Mouse (Mus musculus) liver, embryonic 14.5 days (tissue): Measurements from ENCODE around the gene Dusp1. TPM values are rescaled to one million over a fixed set of nuclear protein-coding genes. Genes with fewer than 3 reads are reported as not detected.

Experiments
- ATAC-seq: fragments of 200-750 bp; cut with Nextera tagmentation; 2 replicates; pipeline ENCODE4 v1.8.0; 2017; ENCODE audit warnings: moderate number of reproducible peaks, mild to moderate bottlenecking, moderate library complexity; ENCODE audit not compliant: insufficient read depth
- DNase-seq, 3 experiments: peaks; one replicate each; pipeline ENCODE4 v3.0.0-alpha.2; 2012 to 2013; ENCODE audit warnings: low read depth in 3 of 3, low spot score in 3 of 3
- H3K27ac ChIP-seq: fragments of 300-500 bp; sonication (generic); 2 replicates; pipeline ENCODE4 v1.5.1; 2014; ENCODE audit warnings: moderate library complexity, mild to moderate bottlenecking, control low read depth, inconsistent platforms
- H3K27me3 ChIP-seq: fragments of 300-500 bp; sonication (generic); 2 replicates; pipeline ENCODE4 v1.6.1; 2014; ENCODE audit warnings: mild to moderate bottlenecking, low read length, moderate library complexity; ENCODE audit not compliant: control insufficient read depth, insufficient read depth
- H3K36me3 ChIP-seq: fragments of 300-500 bp; sonication (generic); replicated peaks from 2 replicates; pipeline ENCODE4 v1.6.1; 2014; ENCODE audit warnings: low read depth; ENCODE audit not compliant: control insufficient read depth, insufficient read depth
- H3K4me1 ChIP-seq, 2 experiments: fragments of 200-500 bp in 1 of 2; fragments of 300-500 bp in 1 of 2; sonication (generic) in 1 of 2; replicated peaks; 2 replicates each; pipeline ENCODE4 v1.6.1; 2012 to 2014; ENCODE audit warnings: antibody characterized with exemption in 1 of 2, inconsistent platforms in 1 of 2, low read length in 1 of 2; ENCODE audit not compliant: control insufficient read depth in 2 of 2, insufficient read depth in 2 of 2
- H3K4me2 ChIP-seq: fragments of 300-500 bp; sonication (generic); 2 replicates; pipeline ENCODE4 v1.6.1; 2014; ENCODE audit warnings: low read depth, mild to moderate bottlenecking, control low read depth, moderate library complexity
- H3K4me3 ChIP-seq, 2 experiments: fragments of 200-500 bp in 1 of 2; fragments of 300-500 bp in 1 of 2; sonication (generic) in 1 of 2; 2 replicates each; pipeline ENCODE4 v1.5.1; 2012 to 2014; ENCODE audit warnings: low read depth in 2 of 2, low read length in 2 of 2, mild to moderate bottlenecking in 2 of 2, control low read depth in 1 of 2, inconsistent platforms in 1 of 2, moderate library complexity in 1 of 2; ENCODE audit not compliant: insufficient read depth in 1 of 2
- H3K9ac ChIP-seq: fragments of 300-500 bp; sonication (generic); replicated peaks from 2 replicates; pipeline ENCODE4 v1.6.1; 2014; ENCODE audit warnings: mild to moderate bottlenecking, control low read depth, moderate library complexity
- H3K9me3 ChIP-seq: fragments of 300-500 bp; sonication (generic); 2 replicates; pipeline ENCODE4 v1.6.1; 2016; ENCODE audit warnings: low read length, mixed read lengths; ENCODE audit not compliant: control insufficient read depth
- CTCF ChIP-seq: IDR thresholded peaks from 2 replicates; pipeline ENCODE4 v1.5.1; 2016; ENCODE audit warnings: antibody characterized with exemption, low read depth, control low read depth
- EP300 ChIP-seq: IDR thresholded peaks from 2 replicates; pipeline ENCODE4 v1.6.1; 2016; ENCODE audit warnings: antibody characterized with exemption, low read depth
- WGBS: fragments of 180-500 bp; shearing (Covaris S2); extraction: QIAGEN DNeasy Blood & Tissue Kit; methylation state at CpG from one replicate; pipeline ENCODE4 v1.1.7; 2014; ENCODE audit not compliant: insufficient replicate concordance; 5-methylcytosine and 5-hydroxymethylcytosine counted together
- polyA plus RNA-seq, 2 experiments: library from polyadenylated mRNA; depleted of rRNA in 1 of 2; stranded (reverse) in 1 of 2; unstranded in 1 of 2; fragments of >200 nt; fragmentation: Nextera tagmentation in 1 of 2; extraction: Ambion mirVana in 1 of 2; gene quantifications; 2 replicates each; pipeline versions ENCODE4 v1.2.1 to v1.2.3; 2012 to 2014

The Dusp1 gene
- polyA plus RNA-seq, 2 experiments = 25.0 to 25.9 TPM

DNA sequence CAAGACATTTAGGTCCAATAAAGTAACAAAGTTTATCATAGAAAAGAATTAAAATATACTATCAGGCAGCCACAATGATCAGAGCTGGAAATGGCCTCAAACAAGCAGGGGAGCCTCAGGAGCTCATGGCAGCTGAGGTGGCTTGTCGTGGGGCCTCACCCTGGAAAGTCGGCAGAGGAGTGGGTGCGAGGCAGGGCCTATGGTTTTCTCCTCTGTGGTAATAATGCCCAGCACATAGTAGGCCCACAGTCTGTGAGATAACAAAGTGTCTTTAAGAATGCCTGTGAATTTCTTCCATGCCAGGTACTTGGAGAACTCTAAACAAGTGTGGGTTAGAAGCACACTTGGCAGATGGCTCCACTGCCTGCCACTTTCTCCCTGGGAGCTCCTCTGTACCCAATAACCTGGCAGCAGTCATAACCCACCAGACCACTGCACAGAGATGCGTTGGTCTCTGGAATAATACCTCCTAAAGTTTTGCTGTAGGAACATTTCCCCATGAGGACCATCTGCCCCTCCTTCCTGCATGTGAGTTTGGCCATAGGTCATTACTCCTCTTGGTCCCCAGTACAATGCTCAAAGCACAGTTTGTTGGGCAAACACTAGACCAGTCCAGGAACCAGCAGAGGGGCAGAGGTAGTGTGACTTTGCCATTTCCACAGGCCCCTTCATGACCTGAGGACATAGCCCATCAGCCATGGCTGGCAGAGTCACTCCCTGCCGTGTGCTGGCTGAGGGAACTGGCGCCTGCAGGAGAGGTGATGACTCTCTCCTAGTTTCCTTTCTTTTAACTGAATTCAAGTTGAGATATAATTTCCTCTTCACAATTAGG lies 48.3 kb downstream of the Dusp1 start:
- Histone ChIP-seq H3K4me1 (peaks cover 78 to 79% of the 10 kb centered on the region in 2 experiments), H3K4me3 (no peak overlapping the region; a peak in 1 of 4 replicates), H3K9ac (peak overlapping the region; percentile 80), H3K9me3 (no peaks in the 10 kb centered on the region), H3K27ac (peak overlapping the region; percentile 97), H3K4me2 (peak overlapping the region; percentile 83), H3K27me3 (no peaks in the 10 kb centered on the region), H3K36me3 (no peaks in the 10 kb centered on the region)
- 56% methylated on average over 6 of the region's 6 CpGs for WGBS
- ATAC-seq = peak; percentile 43; the same call in 1 of the 2 replicates
- no peak for DNase-seq
- TF ChIP-seq CTCF (no peak), EP300 (no peak)

GRCm38 (mm10) chr17:26512961-26513360 lies 49.0 kb downstream of the Dusp1 start:
- TF ChIP-seq CTCF (no peak), EP300 (no peak)
- peak overlapping the region; percentile 97 for H3K27ac ChIP-seq
- H3K4me1 ChIP-seq = peaks cover 78 to 79% of the 10 kb centered on the region in 2 experiments
- H3K4me2 ChIP-seq = no peak overlapping the region
- no peak overlapping the region for H3K4me3 ChIP-seq
- ATAC-seq = no peak
- no peaks in the 10 kb centered on the region for H3K36me3 ChIP-seq
- H3K27me3 ChIP-seq = no peaks in the 10 kb centered on the region
- WGBS = 52% methylated on average over 7 of the region's 7 CpGs
- no peaks in the 10 kb centered on the region for H3K9me3 ChIP-seq
- no peak for DNase-seq
- peak overlapping the region; percentile 80 for H3K9ac ChIP-seq

DNA sequence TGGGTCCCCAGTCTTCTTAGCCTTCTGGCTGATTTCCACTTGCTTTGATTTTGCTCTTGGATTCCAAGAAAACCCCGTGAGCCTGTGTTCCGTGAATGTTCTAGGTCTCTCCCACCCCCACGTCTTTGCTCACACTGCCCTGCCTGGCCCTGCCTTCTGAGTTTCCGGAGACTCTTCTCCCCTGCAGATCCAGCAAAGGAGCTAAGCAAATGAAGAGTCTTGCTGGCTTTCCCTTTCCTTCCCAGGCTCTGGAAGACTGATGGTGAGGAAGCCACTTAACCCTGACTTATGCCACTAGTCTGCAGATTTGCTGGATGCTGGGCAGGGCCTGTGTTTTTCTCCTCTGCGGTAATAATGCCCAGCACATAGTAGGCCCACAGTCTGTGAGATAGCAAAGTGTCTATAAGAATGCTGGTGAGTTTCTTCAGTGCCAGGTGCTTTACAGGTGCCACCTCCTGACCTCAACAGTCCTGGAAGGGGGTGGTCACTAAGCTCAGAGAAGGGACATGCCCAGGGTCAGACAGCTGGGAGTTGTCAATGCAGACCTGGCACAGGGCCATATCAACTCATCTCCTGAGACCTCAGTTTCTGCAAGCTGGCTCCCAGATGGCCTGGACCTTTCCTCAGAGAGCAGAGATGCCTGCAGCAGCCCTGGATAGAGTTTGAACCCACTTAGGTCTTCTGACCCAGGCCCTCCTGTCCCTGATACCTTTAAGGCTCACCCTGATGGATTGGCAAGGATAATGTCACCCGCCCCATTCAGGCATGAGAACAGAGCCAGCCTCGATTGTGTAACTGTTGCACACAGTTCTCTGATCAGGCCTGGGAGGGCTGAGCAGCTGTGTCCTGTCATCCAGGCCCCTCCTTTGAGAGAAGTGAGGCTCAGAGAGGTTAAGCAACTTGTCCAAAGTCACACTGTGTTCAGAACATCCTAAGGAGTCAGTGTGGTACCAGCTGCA lies 49.8 kb downstream of the Dusp1 start:
- H3K9me3 ChIP-seq = no peaks in the 10 kb centered on the region
- DNase-seq (no peak), ATAC-seq (no peak)
- peak overlapping the region; percentile 97 for H3K27ac ChIP-seq
- WGBS = 66% methylated on average over 7 of the region's 7 CpGs
- H3K36me3 ChIP-seq = peaks cover under 1% of the 10 kb centered on the region
- TF ChIP-seq CTCF = no peak
- no peak overlapping the region for H3K4me2 ChIP-seq
- H3K9ac ChIP-seq = peak overlapping the region; percentile 80
- no peak overlapping the region for H3K4me3 ChIP-seq
- H3K4me1 ChIP-seq = peaks cover 77 to 78% of the 10 kb centered on the region in 2 experiments
- H3K27me3 ChIP-seq = no peaks in the 10 kb centered on the region

DNA sequence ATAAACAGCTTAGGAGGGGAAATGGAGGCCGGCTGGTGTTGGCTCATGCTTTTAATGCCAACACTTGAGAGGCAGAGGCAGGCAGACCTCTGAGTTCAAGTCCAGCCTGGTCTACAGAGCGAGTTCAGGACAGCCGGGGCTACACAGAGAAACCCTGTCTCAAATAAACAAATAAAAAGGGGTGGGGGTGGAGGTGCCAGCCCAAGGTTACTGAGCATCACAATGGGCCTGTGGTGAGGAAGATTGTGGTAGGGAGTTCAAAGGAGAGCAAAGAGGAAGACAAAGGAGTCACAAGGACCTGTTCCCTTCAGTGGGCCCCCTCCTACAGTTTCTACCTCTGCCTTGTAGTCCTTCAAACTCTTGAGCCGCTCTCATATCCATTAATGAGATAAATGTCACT lies 50.7 kb downstream of the Dusp1 start:
- Histone ChIP-seq H3K27ac (peak overlapping the region; percentile 59), H3K9me3 (no peaks in the 10 kb centered on the region), H3K4me3 (no peak overlapping the region), H3K4me1 (peaks cover 69 to 76% of the 10 kb centered on the region in 2 experiments), H3K9ac (peak overlapping the region; percentile 43), H3K36me3 (peaks cover 9% of the 10 kb centered on the region), H3K27me3 (no peaks in the 10 kb centered on the region), H3K4me2 (no peak overlapping the region)
- TF ChIP-seq EP300 (no peak), CTCF (no peak)
- no peak for ATAC-seq
- 72% methylated on average over 4 of the region's 4 CpGs for WGBS
- DNase-seq = no peak
